Mouse (Mus musculus): ENCODE results near the gene Zfp867.

The Zfp867 gene

DNA sequence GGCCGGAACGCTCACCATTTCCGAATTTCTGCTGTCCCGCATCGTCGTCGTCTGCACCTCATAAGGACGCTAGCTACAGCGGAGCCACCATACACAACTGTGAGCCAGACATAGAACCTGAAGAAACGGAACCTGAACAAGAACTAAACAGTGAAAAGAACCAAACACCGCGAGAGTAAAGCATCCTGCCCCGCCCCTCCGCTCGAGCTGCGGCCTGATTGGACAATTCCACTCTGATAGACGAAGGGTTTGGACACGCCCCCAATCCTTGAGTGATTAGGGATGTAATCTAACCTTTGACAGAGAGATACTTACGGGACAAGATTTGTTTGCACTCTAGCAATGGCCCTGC lies at the start of gene Zfp867:
Gene Zfp867 (minus strand): TSS at position 149 of the 352 bp plus-strand sequence.
- DNase-seq (ENCODE audit: low read depth), result peak; percentile 95

- no peak for DNase-seq (ENCODE audit: low read depth)
These were observed 47.6 kb upstream of the Zfp867 start for GRCm38 (mm10) chr11:59519741-59520495.

DNA sequence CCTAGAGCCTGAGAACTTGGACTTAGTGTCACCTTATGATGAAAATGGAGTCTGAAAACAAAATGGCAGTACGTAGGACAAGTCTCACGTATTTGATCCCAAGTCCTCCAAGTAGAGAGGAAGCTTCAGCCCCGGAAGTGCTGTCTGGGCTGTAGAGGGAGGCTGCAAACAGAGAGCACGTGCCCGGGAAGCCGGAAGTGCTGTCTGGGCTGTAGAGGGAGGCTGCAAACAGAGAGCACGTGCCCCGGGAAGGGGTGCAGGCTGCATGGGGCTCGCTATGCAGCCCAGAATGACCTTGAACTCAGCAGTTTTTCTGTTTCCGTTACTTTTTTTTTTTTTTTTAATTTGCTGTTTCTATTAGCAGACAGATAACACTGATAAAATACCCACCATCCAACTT lies 46.0 kb upstream of the Zfp867 start:
- no peak for DNase-seq (ENCODE audit: low read depth)

DNA sequence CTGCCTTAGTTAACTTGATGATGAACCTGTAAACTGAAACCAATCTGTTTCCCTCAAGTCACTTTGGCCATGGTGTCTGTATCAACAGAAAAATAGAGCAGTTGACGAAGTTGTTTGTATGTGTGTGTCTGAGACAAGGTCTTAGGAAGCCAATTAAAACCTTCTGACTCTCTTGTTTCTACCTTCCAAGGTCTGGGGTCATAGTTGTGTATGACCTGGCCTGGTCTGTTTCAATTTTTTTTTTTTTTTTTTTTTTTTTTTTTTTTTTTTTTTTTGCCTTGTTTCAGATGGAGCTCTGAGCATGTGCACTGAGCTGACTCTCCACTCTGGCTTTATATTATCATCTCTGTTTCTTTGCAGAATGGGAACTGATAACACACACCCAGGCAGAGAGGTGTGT lies 45.2 kb upstream of the Zfp867 start:
- no peak for DNase-seq (ENCODE audit: low read depth)

DNA sequence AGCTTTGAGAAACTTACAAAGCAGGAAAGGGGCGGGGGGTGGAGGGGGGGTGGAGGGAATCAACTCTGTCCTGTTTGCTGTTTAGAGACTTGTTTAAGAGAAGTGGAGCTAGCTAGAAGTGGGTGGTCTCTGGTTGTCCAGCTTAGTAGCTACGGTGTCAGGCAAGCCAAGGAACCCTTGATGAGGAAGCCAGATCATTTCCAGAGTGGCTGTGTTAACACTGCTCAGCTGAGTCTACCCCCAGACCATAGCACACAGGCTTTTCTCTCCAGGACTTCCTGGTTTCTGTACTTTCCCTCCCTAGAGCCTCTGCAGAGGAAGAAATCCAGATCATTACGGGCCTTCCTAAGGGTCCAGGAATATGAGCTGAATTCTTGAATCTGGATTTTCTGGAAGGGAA lies 42.5 kb upstream of the Zfp867 start:
- no peak for DNase-seq (ENCODE audit: low read depth)

GRCm38 (mm10) chr11:59514381-59514780 lies 42.1 kb upstream of the Zfp867 start:
- no peak for DNase-seq (ENCODE audit: low read depth)

- peak; percentile 35 for DNase-seq (ENCODE audit: low read depth)
These were observed 41.3 kb upstream of the Zfp867 start for GRCm38 (mm10) chr11:59513556-59513955.

- DNase-seq (ENCODE audit: low read depth), result no peak
These were observed 40.5 kb upstream of the Zfp867 start for GRCm38 (mm10) chr11:59512733-59513132.

GRCm38 (mm10) chr11:59511558-59511957 lies 39.3 kb upstream of the Zfp867 start:
- no peak for DNase-seq (ENCODE audit: low read depth)

GRCm38 (mm10) chr11:59506713-59507074 lies 34.4 kb upstream of the Zfp867 start:
- DNase-seq (ENCODE audit: low read depth), result no peak

- peak; percentile 97 for DNase-seq (ENCODE audit: low read depth)
These were observed 33.8 kb upstream of the Zfp867 start for GRCm38 (mm10) chr11:59505839-59506712.

DNA sequence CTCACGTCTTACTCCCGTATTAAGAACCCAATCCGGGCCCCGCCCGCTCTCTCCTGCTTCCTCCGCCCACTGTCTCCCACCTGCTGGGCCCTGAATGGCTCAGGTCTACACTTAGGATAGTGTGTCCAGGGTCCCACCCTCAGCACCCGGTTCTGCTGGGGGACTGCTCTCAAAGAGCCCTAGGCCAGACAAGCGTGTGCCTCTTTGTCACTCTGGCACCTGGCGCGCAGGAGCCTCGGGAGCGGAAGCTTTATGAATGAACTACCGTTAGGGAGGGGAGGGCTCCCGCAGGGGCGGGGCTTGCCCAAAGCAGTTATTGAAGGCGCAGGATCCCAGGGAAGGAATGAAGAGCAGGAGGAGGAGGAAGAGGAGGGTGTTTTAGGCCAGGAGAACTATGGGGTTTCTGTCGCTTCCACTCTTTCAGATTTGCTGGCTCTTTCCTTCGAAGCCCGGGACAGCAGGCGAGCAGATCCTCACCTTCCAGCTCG lies 33.1 kb upstream of the Zfp867 start:
- peak; percentile 74 for DNase-seq (ENCODE audit: low read depth)

DNA sequence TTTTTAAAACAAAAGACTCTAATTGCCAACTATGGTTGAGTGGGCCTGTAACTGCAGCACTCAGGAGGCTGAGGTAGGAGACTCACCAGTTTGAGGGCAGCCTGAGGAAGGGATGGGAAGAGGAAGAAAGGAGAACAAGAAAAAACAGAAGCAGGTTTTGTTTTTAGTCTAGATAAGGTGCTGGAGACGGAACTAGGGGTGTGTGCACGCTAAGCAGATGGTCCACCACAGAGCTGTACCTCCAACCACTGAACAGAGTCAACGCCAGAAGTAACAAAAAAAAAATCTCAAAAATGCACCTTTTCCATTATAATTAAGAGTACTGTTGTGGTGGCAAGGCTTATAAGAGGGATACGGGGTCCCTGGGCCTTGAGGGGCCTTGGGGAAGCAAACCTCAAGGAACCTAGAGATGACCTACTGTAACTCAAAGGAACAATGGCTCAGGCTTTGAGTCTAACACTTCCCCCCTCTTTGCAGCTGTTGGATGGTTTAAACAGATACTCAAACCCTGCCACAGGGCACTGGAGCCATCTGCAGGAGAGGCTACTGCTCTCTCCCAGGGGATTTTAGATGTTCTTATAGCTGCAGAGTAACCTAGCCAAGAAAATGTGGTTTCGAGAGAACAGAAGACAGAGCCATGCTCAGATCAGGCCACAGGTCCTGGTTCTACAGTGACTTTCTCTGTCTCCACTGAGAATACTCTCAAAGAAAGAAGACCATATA lies 29.9 kb upstream of the Zfp867 start:
- no peak for DNase-seq (ENCODE audit: low read depth)

DNA sequence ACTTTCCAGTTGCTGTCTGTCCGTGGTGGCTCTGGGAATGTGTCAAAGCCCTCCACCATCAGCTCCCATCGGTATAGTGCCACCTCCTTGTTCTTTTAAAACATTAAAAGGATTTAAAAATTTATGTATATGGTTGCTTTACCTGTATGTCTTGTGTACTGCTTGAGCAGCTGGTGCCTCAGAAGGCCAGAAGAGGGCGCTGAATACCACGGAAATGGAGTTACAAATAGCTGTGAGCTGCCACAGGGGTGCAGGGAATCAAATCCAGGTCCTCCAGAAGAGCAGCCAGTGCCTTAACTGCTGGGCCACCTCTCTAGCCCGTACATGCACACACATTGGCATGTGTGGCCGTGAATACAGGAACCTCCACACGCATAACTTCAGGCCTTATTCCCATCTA lies 25.5 kb upstream of the Zfp867 start:
- no peak for DNase-seq (ENCODE audit: low read depth)

GRCm38 (mm10) chr11:59496672-59497310 lies 24.5 kb upstream of the Zfp867 start:
- DNase-seq (ENCODE audit: low read depth), result no peak

GRCm38 (mm10) chr11:59486222-59486621 lies 13.9 kb upstream of the Zfp867 start:
- no peak for DNase-seq (ENCODE audit: low read depth)

DNA sequence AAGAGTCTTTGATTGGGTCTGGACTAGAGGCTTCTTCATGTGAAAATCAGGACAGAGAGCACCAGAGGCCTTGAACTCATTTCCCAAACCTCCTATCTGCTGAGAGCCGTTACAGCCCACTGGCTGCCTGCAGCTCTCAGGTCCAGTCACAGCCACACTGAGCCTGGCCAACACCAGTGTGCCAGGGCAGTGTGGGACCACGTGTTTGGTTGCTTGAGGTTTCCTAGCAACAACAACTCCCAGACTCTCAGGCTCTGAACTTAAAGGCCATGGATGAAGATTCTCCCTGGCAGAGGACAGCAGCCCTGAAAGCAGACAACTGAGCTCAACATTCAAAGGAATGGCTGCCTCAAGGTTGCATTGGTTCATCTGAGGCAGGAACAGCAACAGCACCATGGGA lies 13.4 kb upstream of the Zfp867 start:
- DNase-seq (ENCODE audit: low read depth), result no peak

DNA sequence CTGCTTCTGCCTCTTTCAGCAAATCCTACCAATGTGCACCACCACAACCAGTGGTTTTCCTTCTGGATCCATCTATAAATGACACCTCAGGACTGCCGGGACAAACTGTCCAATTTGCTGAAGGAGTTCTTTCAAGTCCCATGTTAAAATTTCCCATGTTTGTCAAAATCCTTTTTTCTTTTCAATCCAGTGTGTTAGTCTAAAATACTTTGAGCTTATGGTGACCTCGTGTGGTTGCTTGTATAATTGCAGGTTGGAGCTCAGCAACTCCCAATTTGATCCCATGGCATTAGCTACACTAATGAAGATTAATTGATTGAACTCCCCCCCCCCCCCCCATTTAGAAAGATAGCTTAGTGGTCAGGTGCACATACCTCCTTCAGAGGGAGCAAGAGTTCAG lies 10.9 kb upstream of the Zfp867 start:
- peak; percentile 87 for DNase-seq (ENCODE audit: low read depth)

DNA sequence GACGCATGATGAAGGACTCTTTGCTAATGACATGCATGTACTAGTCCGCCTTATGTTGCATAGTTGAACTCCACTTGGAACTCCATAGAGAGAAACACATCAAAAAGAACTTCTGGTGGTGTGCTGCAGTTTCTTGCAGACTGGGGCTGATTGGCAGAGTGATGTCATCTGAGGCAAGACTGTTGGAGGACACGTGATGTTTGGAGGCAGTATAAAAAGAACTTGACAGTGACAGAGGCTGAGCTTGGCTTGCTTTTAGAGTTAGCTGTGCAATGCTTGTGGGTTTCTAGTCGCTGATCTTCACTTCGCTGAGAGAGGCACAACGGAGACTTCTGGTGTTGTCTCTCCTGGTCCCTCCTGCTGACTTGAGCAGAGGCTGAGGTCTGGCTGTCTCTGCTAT lies 5.0 kb upstream of the Zfp867 start:
- DNase-seq (ENCODE audit: low read depth), result no peak

DNA sequence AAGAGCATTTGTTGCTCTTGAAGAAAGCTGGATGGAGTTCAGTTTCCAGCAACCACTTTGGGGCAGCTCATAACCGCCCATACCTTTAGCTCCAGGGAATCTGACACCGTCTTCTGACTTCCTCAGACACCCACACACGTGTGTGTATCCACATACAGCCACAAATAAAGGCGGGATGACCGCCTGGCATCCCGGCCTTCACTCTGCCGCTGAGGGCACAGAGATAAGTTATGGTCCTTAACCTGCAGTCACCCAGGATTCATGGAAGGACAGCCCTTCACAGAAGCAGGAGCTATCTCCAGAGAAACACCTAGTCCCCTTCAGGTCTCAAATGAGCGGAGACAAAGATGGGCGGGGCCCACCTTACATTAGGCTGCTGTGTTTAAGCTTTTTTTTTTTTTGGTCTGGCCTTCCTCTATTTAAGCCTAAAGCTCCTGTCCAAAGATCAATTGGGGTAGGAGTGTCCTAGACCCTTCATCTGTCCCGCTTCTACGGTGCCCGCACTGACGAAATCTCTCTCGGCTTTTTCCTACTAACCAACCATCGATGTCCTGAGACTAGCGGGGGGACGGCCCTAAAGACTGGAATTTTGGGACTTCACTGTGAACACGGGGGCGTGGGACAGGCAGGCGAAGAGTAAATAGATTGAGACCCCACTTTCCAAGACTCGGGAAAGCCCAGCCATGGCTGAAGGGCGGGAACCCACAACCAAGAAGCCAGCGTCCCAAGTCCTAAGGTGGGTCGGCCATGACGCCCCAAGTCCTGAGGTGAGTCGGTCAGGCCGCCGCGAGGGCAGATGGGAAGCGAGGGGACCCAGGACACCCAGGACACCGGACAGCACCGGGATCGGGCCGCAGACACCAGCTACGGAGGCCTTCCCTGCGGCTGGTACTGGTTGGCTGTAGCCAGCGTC lies 605 bp downstream of the Zfp867 start:
- peak; percentile 9 for DNase-seq (ENCODE audit: low read depth)

DNA sequence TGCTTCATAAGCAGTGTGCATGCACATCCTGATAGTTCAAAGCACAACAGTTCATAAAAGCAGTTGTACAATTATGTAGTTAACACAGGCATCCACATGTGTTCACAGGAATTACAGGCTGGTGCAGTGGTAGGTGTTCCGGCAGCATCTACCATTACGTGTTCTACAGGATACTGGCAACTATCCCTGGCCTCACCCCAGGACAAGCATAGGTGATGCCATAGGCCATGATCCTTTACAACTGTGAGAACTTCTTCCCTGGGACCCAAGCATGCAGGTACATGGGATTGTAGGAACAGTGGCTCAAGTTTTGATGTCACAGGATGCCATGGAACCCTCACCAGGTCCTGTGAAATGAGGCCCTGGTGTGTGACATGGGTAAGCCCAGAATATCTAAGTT lies 11.8 kb downstream of the Zfp867 start:
- no peak for DNase-seq (ENCODE audit: low read depth)
